Mouse (Mus musculus): Measurements from ENCODE around the gene Bcor.

- TF ChIP-seq EP300 (IDR thresholded peaks at IDR 0.05; ENCODE audit: low read depth) (no peak), CTCF (IDR thresholded peaks at IDR 0.05; ENCODE audit: low read depth) (0 out of 2 replicates have a peak, but pooled peaks have one; percentile 7)
Observed at GRCm38 (mm10) chrX:12157331-12157930, 2.7 kb downstream of the Bcor start.

All from liver, postnatal 0 days (tissue).